Mouse (Mus musculus): ENCODE results near the gene Kpna1.

GRCm38 (mm10) chr16:36067694-36068093 is 89.1 kb downstream of the Kpna1 start:
- TF ChIP-seq CTCF (IDR thresholded peaks at IDR 0.05; ENCODE audit: insufficient read depth, low read depth, low read length): no peak
- no peak for TF ChIP-seq POLR2A (IDR thresholded peaks at IDR 0.05; ENCODE audit: insufficient read depth, low read depth, low read length)
